Mouse (Mus musculus) MEL (cell line): ENCODE measurements at regions not wholly inside any gene's neighbourhood (a gene's known extent, or its start where the extent isn't known, plus 50 kb on each side); places are given as distances from the start of the nearest gene placed in this dataset.

Source experiments
- HCFC1 ChIP-seq: IDR thresholded peaks from 2 replicates; pipeline ENCODE4 v1.6.1; 2012; ENCODE audit warnings: low read depth, mild to moderate bottlenecking, inconsistent platforms, low read length, improper control_type of control experiment, moderate library complexity
- MAX ChIP-seq: IDR thresholded peaks from 2 replicates; pipeline ENCODE4 v1.6.1; 2011; ENCODE audit warnings: low read length, improper control_type of control experiment
- MEF2A ChIP-seq: IDR thresholded peaks from 2 replicates; pipeline ENCODE4 v1.6.1; 2014; ENCODE audit warnings: low read depth, mild to moderate bottlenecking, inconsistent platforms, low read length, improper control_type of control experiment; ENCODE audit not compliant: poor library complexity, insufficient replicate concordance, severe bottlenecking; ENCODE audit errors: extremely low read depth
- NELFE ChIP-seq: IDR thresholded peaks from 2 replicates; pipeline ENCODE4 v1.6.1; 2011; ENCODE audit warnings: low read depth, low read length, improper control_type of control experiment
- ZC3H11A ChIP-seq: IDR thresholded peaks from 2 replicates; pipeline ENCODE4 v1.6.1; 2012; ENCODE audit warnings: low read depth, mild to moderate bottlenecking, inconsistent platforms, low read length, improper control_type of control experiment

GRCm38 (mm10) chr3:31374061-31374460 is 63.9 kb upstream of the Slc7a14 start:
- no peak for TF ChIP-seq MAX
- TF ChIP-seq NELFE, result no peak
- no peak for TF ChIP-seq ZC3H11A
- no peak for TF ChIP-seq HCFC1
- TF ChIP-seq MEF2A, result no peak
